Mouse (Mus musculus): ENCODE results near the gene Myo1d.

Myo1d gene

DNA sequence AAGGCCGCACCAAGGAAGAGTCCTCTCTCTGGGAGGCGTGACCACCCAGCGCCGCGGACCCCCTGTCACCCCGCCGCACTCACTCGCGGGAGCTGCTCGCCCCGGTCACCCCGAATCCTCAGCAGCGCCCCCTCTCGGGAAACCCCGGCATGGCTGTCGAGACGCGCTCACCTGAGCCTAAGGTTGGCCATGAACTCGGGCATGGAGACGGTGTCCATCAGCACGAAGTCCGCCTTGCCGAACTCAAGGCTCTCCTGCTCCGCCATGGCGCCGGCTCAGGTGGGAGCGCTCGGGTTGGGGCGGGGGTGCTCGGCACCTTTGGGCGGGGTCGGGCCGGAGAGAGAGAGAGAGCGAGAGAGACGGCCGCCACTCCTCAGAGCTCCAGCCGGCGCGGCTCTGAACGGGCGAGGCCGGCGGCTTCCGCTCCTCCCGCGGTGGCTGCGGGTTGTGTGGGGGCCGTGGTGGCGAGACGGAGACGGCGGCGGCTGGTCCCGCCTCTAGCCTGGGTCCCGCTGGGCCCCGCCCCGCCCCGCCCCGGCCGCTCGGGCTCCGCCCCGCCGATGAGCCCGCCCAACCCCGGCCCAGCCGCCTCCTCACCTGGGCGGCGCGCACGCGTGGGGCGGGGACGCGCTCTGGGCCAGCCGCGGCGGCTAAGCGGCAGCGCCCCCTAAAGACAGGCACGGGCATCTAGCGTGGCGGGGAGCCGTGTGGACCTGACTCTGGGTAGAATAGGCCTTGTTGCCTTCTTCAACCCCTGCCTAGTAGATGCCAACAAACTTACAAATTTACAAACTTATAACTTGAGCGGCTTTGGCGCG, at the start of gene Myo1d:
Gene Myo1d (minus strand): TSS at position 499 of the 818 bp plus-strand sequence.
- CTCF ChIA-PET: interaction anchor here (0.6 to 0.7 kb wide), 2 partner anchors 13 to 33 kb away, joined by 3 to 4 read pairs; no protein-coding TSS in a partner anchor

DNA sequence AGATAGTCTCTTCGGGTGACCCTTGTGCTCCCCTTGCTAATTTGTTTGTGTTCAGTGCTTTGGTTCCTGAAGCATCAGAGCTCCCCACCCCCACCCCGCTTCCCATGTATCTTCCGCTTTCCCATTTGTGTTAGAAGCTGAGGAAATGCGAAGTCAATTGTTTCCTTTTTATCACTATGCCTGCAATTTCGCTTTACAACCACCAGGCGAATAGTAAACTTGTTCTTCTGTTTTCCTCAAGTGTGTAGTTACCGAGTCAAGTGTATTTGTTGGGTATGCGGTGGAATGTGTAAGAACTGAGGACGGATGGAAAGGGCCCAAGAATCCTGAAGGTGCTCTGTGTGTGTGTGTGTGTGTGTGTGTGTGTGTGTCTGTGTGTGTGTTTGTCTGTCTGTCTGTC, 42.0 kb upstream of the Myo1d start:
- CTCF ChIA-PET: interaction anchor here (0.6 kb wide), 1 partner anchor 74 kb away, joined by 5 read pairs; no protein-coding TSS in a partner anchor

DNA sequence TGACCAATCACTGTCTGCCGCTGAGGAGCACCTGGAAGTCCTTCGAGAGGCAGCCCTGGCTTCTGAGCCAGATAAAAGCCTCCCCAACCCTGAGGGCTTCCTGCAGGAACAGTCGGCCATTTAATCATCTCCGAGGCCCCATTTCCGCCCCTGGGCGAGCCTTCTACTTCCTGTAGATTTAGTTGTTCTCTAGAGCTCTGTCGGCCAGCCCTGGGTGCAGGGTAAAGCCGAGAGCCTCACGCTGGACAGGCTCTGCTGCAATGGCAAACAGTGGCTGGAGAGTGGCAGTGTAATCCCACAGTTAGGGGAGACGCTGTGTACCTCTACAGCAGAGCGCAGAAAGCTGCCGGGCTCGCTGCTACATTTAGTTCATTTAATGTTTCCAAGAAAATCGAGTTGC, 41.5 kb upstream of the Myo1d start:
- CTCF ChIA-PET: interaction anchor here (0.6 kb wide), 1 partner anchor 74 kb away, joined by 5 read pairs; no protein-coding TSS in a partner anchor

DNA sequence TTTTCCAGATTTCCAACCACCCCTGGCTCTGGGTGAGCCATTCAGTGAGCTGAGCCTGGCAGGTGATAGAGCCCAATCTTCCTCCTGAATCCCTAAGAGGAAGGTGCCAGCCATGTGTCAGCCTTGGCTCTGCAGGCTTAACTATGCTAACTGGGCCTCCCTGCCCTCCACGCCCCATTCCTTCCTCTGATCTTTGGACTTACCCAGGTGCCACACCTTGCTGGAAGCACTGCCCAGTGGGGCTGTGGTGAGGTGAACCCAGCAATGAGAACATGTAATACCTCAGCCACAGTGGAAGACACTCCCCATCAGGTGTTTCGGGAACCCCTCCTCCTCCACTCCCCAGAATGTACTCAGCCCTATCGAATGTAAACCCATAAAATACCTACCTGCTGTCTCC, 40.3 kb upstream of the Myo1d start:
- CTCF ChIA-PET: interaction anchor here (0.7 kb wide), 1 partner anchor 345 kb away, joined by 10 read pairs; no protein-coding TSS in a partner anchor

DNA sequence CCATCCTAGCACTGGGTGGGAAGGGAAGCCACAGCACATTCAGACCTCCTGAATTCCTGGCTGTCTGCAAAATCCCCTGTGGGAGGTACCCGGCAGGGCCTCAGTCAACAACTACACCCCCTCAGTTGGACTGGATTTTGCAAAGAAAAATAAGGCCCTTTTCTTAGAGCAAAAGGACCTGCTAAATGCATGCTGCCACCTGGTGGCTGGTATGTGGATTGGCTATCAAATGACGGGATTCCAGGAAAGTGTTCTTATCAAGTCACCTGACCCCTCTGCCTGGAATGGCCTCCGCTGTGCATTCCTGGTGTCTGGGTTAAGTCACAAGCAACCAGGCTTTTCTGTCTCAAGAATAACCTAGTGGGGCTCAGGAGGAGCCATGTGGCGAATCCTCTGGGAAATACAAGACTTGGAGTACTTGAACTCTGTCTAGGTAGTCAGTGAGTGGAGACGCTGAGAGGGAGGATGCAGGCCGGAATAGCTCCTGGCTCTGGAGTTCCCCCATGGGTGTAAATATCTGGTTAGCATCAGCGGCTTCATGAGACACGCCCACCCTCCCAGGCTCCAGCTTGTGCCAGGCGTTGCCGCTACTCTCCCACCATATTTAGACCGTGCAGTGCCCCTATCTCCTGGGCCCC, 38.4 kb upstream of the Myo1d start:
- CTCF ChIA-PET: interaction anchor here (2.4 kb wide), 1 partner anchor 123 kb away, joined by 6 read pairs; no protein-coding TSS in a partner anchor

DNA sequence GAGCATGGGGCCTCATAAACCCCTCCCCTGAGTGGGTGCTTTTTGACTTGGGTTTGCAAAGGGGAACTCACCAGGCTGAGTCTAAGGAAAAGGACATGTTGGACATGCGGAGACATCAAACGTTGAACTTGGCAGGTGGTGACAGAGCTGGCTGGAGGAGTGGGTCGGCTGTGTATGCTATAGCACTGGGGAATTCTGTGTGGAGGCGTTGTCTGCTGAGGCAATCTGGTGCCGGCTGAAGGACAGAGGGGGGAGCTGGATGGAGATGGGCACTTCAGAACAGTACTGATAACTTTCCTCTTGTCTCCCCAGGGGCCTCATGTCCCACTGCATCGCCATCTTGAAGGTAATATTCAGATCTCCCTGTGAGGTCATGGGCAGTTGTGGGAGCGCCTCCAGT, 35.5 kb upstream of the Myo1d start:
- CTCF ChIA-PET: interaction anchor here (0.6 kb wide), 1 partner anchor 9 kb away, joined by 3 read pairs; no protein-coding TSS in a partner anchor

DNA sequence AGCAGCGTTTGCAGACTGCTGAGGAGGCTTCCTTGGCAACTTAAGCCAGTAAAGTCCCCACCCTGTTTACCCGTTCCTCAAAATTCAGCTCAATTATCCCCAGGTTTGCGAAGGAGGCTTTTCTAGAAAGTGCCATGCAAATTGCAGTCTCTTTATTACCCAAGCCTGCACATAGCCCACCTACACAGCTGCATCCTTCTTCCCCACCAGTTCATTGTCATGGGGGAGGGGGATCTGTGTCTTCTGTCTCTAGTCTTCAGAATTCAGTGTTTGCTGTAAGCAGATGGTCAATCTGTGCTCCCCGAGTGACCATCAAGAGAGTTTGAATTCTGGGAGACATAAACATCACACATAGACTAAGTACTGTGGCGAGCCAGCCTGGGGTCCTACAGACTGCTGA, 31.3 kb upstream of the Myo1d start:
- CTCF ChIA-PET: no interaction called here

DNA sequence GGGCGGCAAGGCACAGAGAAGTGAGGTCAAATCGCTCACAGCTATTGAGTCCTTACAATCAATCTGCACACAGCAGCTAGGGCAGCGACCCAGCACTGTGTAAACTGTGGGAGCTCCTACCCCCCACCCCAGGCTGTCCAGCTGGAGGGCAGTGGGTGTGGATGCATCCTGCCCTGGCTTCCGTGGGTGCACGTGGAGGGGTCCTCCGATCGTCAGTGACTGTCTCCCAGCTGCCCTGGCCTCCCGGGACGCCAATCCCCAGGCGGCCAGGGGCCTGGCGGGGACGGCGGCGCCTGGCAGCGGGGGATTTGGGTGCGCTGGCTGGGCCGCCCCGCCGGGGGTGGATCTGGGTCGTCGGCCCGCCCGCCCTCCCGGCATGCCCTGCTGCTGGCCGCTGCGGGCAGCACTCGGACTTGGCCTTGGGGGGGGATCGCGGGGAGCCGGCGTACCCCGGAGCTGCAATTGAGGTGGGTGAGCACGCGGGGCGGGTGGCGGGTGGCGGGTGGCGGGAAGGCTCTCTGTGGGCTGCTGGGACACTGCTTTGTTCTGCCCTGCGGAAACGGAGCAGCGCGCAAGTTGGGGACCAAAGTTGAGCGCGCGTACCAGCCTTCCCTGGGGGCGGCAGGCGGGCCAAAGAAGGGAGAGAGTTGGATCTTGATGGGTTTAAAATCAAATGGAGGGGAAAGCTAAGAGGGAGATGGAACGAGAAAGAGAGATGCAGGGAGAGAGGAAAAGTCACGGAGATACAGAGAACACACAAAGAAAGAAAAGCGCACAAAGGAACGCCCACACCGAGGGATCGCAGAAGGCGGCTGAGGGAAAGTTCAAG, 30.4 kb upstream of the Myo1d start, which contains the start of gene Tmem98:
Gene Tmem98 (plus strand): TSS at position 183 of the 829 bp plus-strand sequence.
- CTCF ChIA-PET: no interaction called here

DNA sequence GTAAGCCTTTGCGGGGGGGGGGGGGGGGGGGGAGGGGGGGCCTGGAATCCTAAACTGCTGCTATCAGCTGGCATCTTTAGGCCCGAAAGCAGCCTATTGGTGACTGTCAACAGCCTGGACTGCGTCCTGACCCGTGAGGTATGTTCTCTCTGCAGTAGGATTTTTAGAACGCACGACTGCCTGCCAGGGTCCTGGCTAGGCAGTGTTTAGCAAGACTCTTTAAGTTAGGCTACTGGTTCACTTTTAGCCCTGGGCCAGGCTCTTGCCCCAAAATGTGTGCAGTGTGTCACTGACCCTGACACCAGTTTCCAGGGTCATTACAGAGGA, 29.8 kb upstream of the Myo1d start:
- CTCF ChIA-PET: no interaction called here

DNA sequence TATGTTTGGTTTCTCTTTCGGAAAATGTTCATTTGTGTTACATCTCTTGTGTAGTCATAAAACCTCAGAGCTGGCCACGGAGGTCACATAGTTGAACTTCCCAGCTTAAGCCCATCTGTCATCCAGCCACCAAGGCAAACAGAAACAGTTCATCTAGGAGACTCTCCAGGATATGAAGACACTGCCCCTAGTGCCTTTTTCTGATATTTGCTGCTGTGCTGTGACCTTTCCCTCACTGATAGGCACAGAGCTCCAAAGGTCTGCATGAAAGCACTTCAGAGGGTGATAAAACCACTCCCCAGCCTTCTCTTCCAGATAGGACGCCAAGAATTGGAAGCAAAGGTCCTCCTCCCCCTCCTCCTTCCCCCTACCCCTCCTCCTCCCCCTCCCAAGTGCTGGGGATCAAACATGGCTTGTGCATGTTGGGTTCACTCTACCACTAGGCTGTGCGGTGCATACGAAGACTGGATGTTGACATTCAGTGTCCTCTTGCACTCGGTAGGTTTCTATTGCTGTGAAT, 28.8 kb upstream of the Myo1d start:
- CTCF ChIA-PET: no interaction called here

DNA sequence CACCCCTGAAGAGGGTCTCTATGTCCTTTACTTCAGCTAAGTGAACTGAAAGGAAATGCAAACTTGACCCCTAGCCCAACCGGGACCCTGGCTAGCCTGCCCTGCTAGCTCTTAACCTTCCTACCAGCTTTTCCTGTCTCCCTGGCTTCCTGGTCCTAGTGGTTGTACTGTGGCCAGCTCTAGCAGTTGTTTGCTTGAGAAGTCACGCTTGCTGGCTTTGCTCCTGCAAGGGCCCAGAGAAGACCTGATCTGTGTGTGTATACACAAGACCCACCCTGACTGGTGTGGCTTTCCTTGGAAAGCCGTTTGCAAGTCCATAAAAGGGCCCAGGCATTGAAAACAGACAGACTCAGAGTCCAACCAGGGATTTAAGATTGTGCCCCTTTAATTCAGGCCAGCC, 22.9 kb upstream of the Myo1d start:
- CTCF ChIA-PET: no interaction called here

DNA sequence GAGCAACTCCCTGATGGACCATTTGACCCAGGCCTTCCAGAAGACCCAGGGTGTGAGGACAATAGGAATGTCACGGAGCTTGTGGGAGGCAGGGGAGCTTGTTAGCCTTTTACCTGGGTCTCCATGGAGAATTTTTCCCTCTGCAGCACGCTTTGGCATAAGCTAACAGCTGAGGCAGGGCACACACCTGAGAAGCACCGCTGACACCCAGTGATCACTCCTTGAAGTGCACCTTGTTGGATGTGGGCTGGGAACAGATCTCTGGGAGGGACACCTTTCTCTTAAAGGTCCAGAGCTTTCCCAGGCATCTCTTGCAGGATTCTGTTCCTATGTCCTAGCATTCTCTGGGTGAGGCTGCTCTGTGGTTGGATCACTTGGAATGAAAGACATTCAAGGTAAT, 20.2 kb upstream of the Myo1d start:
- CTCF ChIA-PET: no interaction called here

DNA sequence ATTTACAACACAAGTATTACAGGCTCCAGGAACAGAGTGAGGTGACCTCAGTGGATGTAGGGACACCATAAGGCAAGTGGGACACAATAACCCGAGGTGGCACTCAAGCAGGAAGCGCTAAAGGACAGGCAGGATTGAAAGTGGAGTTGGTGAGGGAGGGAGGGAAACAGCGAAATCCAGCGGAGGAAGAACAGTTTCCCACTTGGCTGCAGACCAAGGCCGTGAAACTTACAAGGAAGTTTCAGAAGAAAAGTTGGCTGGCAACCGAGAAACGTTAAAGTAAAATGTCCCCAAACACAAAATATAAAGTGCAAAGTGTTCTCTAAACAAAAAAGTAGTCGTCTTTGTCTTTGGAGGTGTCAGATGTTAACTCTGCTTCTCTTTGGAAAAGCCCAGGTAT, 15.6 kb upstream of the Myo1d start:
- CTCF ChIA-PET: no interaction called here

DNA sequence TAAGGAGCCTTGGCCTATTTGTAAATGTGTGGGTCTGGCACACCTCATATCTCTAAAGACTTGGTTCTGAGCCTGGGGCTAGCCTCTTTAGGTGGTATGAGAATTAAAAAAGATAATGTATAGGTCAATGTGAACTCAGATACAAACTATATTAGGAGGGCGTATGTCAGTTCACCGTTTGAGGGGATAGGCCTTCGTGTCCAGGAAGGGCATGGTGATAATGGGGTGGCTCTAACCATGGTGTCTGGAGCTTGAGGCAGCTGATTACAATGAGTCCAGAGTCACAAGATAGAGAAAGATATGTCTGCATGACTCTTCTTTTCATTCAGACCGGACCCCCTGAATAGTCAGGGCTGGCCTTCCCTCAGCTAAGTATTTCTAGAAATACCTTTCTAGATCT, 14.5 kb upstream of the Myo1d start:
- CTCF ChIA-PET: no interaction called here

DNA sequence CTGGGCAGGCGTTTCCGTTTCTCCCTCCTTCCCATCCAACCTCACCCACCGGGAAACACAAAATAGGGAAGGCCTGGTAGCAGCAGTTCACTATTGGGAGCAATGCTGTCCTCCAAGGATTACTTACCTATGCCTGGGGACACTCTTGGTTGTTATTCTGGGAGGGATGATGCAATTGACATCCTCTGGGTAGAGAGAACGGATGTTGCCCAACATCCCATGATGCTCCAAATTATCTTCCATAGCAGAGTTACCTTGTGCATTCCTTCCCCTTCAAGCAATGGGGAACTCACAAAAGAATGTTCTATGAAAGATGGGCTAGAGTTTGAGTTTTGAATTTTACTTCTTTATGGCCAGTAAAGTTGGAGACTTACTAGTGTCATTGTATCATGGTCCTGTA, 13.6 kb upstream of the Myo1d start:
- CTCF ChIA-PET: no interaction called here

DNA sequence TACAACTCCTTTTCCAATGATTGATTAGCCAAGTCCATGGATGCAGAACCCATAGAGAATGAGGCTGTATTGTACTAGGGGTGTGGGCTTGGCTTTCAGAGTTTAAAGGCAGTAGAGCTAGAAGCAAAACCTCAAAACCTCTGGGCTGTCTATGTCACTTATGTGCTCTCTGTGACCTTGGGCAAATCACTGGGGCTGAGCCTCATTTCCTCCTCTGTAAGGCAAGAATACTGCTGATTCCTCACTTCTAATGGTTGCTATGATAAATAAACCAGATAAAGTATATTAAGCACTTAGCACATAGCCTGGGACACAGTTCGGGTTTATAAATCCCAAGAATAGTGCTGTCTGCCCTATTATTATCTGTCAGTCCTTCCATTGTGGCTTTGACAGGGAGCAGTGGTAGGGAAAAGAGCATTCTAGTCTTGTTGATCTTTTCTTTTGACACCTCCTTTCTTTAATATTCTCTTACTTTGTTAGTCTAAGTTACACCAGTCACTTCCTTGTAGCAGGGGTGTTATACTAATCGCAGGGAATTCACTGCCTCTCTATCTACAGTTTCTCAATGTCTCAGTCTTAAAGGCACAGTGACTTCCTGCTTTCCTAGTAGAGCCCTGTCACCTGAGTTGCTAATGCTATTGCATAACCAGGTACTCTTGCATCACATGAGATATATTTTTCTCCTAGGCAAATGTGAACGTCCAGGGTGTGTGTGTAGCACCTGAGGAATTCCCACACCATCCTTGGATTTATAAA, 12.0 kb upstream of the Myo1d start:
- CTCF ChIA-PET: interaction anchor here (0.6 kb wide), 1 partner anchor 11 kb away, joined by 4 read pairs; no protein-coding TSS in a partner anchor

DNA sequence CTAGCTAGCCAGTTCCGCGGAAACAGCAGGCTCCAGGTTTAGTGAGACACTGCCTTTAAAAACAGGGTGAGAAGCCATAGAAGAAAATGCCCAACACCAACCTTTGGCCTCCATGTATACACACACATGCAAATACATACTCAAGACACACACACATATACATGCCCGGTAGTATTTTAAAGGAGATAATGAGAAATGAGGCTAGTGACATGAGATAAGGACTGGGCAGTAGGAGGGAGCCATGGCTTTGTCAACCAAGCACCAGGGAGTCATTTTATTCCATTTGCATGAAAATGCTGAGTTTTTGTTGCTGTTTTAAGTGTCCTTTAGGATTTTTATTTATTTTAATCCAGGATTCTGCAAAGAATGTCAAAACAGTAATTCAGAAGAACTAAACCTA, 10.6 kb upstream of the Myo1d start:
- CTCF ChIA-PET: no interaction called here

DNA sequence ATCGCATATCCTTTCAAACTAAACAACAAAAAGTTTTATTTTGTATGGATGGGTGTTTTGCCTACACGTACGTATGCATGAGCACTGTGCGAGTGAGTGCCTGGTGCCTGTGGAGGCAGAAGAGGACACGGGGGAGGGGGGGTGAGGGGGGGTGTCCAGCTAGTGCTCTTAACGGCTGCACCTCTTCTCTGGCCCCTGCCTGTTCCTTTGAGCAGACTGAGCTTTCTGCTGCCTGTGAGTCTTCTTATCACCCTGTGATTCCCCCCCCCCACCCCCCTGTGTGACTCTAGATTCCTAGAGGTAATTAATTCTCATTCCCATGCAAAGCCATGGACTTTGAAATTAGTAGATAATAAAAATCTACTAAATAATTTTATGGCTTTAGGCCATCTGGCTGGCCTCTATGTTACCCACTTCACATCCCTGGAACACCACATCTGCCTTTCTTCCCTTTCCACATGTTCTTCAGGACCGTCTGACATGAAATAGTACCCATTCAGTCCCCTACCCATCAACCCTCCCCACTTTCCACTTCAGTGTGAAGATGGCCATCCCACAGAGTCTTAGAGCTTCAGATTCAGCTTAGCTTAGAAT, 9.9 kb upstream of the Myo1d start:
- CTCF ChIA-PET: no interaction called here

DNA sequence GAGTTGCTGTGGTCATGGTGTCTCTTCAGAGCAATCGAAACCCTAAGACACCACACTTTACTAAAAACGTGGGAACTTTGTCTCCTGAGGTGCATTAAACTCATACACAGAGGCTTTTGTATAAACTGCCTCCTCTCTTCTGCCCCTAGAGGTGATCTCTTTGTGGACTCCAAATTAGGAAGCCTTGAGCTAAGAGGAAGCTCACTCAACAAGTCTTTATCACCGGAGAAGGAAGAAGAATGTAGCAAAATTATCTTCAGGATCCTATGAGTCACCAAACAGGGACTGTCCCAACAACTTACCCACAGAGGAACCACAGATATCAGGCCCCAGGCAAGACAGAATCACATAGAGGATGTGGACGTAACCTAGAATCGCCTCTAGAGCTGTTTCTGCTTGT, 5.8 kb upstream of the Myo1d start:
- CTCF ChIA-PET: interaction anchor here (0.6 kb wide), 1 partner anchor 325 kb away, joined by 4 read pairs; no protein-coding TSS in a partner anchor

DNA sequence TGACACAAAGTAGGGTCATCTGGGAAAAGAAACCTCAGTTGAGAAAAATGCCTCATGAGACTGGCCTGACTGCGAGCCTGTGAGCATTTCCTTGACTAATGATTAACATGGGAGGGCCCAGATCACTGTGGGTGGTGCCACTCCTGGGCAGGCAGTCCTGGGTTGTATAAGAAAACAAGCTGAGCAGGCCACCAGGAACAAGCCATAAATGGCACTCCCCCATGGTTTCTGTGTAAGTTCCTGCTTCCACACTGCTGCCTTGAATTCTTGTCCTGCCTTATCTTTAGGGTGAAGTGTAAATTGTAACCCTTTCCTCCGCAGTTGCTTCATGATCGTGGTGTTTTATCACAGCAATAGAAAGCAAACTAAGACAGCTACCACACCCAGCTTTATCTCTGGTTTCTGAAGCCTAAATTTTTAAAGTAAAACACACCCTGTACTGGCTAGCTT, 4.5 kb upstream of the Myo1d start:
- CTCF ChIA-PET: no interaction called here

DNA sequence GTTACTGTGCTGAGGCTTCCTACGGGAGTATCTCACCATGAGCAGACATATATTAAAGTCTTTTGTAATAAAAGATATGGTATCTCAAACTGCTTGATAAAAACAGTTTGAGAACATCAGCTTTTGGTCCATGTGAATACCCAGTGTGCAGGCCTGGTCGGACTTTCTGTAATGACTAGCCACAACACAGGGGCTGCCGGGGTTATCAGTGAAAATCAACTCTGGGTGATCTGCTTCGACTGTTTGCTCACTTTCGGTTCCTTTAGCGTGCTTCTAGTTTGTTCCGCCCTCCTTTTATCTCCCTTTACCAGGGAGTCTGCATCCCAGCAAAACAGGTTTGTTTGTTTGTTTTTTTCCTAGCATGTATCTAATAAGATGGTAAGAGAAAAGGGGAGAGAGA, 3.6 kb upstream of the Myo1d start:
- CTCF ChIA-PET: no interaction called here
